Mouse (Mus musculus) liver, adult 2 months (tissue): ENCODE measurements around the gene Slc13a2. TPM values are rescaled to one million over a fixed set of nuclear protein-coding genes. Genes with fewer than 3 reads are reported as not detected.
A peak's percentile ranks its signal among the peaks of the same experiment; 100 is the strongest.

Source experiments
- DNase-seq: peaks from one replicate; pipeline ENCODE4 v3.0.0-alpha.2; 2011; ENCODE audit warnings: low read depth, low spot score; ENCODE audit errors: extremely low read depth
- H3K27ac ChIP-seq: fragments of 200-500 bp; replicated peaks from 2 replicates; pipeline ENCODE4 v1.5.1; 2012; ENCODE audit warnings: low read depth, mild to moderate bottlenecking, control low read depth, inconsistent platforms, low read length; ENCODE audit not compliant: insufficient read depth
- H3K27me3 ChIP-seq: fragments of 200-500 bp; 2 replicates; pipeline ENCODE4 v1.6.1; 2012; ENCODE audit warnings: mild to moderate bottlenecking, moderate library complexity, low read length, inconsistent platforms; ENCODE audit not compliant: control insufficient read depth, insufficient read depth
- H3K36me3 ChIP-seq: fragments of 200-500 bp; 2 replicates; pipeline ENCODE4 v1.6.1; 2012; ENCODE audit warnings: low read length, inconsistent platforms; ENCODE audit not compliant: control insufficient read depth, insufficient read depth
- H3K4me1 ChIP-seq: fragments of 200-500 bp; 2 replicates; pipeline ENCODE4 v1.6.1; 2011; ENCODE audit warnings: low read length; ENCODE audit not compliant: control insufficient read depth, insufficient read depth
- H3K4me3 ChIP-seq: fragments of 200-500 bp; 2 replicates; pipeline ENCODE4 v1.5.1; 2011; ENCODE audit warnings: low read depth, mild to moderate bottlenecking, control low read depth, low read length, moderate library complexity; ENCODE audit not compliant: insufficient read depth
- H3K79me2 ChIP-seq: fragments of 200-500 bp; 2 replicates; pipeline ENCODE4 v1.6.1; 2012; ENCODE audit warnings: inconsistent platforms, mild to moderate bottlenecking, low read length, moderate library complexity; ENCODE audit not compliant: control insufficient read depth, insufficient read depth
- H3K9ac ChIP-seq: fragments of 200-500 bp; 2 replicates; pipeline ENCODE4 v1.6.1; 2012; ENCODE audit warnings: low read depth, mild to moderate bottlenecking, control low read depth, inconsistent platforms, low read length
- CTCF ChIP-seq: fragments of 200-500 bp; IDR thresholded peaks from 2 replicates; pipeline ENCODE4 v1.5.1; 2011; ENCODE audit warnings: low read depth, low read length, control low read depth
- POLR2A ChIP-seq: fragments of 200-500 bp; IDR thresholded peaks from 2 replicates; pipeline ENCODE4 v1.6.1; 2011; ENCODE audit warnings: low read length, control low read depth; ENCODE audit not compliant: insufficient read depth; ENCODE audit errors: extremely low read depth
- WGBS: fragments of 180-500 bp; shearing (Covaris S2); methylation state at CpG from one replicate; pipeline ENCODE4 v1.1.7; 2018; 5-methylcytosine and 5-hydroxymethylcytosine counted together
- polyA plus RNA-seq: library from polyadenylated mRNA; depleted of rRNA; stranded (reverse); fragments of >200 nt; gene quantifications from 2 replicates; pipeline ENCODE4 v1.2.3, GENCODE M21; 2012
- total RNA-seq: library from RNA; depleted of rRNA; stranded (reverse); fragments of >200 nt; gene quantifications from 2 replicates; pipeline ENCODE4 v1.2.3, GENCODE M21; 2014

The Slc13a2 gene
- total and polyA plus RNA-seq, 2 experiments, result 0.65 to 4.7 TPM

DNA sequence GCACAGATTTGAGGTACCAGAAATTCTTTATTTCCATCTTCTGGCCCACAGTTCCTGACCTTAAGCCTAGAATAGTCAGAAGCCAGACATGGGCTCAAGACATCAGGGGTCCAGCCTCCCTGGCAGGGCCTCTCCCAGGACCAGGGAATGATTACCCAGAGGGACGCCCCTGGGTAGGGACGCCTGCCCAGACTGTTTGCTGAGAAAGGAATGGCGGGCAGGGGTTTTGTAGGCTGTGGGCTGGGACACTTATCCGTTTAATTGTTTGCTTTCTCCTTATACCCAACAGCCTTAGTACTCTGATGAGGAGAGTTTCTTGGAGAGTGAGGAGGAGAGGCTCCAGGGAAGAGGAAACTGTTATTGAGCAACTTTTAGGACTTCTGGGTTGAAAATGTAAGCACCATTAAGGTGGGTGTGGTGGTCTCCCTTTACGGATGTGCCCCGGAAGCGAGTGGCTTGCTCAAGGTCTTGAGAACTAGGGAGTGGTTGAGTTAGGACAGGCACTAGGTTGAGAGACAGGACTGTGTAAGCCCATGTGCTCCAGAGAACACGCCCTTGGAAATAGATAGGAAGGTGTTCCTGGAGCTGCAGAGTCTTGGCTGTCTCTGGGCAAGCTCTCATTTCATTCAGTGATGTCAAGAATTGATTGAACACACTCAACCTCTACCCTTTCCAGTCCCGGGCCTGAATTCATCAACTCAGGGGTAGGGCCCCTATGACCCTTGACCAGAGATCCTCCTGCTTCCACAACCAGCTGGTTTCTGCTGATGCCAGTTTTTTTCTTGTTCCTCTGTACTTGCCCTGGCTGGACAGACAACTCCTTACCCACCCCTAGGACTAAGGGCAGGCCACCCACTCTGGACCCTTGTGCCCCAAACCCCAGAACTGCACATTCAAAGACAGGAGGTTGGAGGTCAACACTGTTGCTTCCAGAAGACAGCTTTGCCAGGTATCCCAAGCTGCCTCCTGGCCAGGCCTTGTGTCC, 13.5 kb downstream of the Slc13a2 start:
- no peak for TF ChIP-seq CTCF
- Histone ChIP-seq H3K36me3 (no peaks in the 10 kb centered on the region), H3K27ac (peak overlapping the region; percentile 25), H3K79me2 (no peaks in the 10 kb centered on the region), H3K4me1 (peaks cover 30% of the 10 kb centered on the region), H3K9ac (no peak overlapping the region), H3K4me3 (no peak overlapping the region), H3K27me3 (no peaks in the 10 kb centered on the region)
- peak; percentile 90 for DNase-seq
- 68% methylated on average over 9 of the region's 9 CpGs for WGBS

DNA sequence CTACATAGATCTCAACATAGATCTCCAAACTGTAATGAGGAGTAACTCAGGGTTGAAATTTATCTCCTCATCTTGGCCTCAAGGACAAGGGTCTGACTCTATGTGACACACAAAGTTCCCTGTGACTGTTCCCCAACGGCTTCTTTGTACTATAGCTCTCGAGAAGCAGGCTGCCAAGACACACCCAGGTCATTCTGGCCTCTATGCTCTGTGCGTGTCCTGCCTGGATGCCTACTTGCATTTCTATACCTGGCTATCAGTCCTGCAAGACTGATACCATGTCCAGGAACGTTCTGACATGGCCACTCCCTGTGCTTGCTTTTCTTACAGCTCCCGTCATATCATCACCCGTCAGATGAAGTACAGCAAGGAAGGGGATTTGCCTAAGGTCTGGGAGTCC, 20.0 kb downstream of the Slc13a2 start:
- Histone ChIP-seq H3K79me2 (no peaks in the 10 kb centered on the region), H3K4me3 (no peak overlapping the region), H3K4me1 (peaks cover 13% of the 10 kb centered on the region), H3K36me3 (no peaks in the 10 kb centered on the region), H3K27ac (no peak overlapping the region), H3K9ac (no peak overlapping the region), H3K27me3 (no peaks in the 10 kb centered on the region)
- no peak for DNase-seq
- no peak for TF ChIP-seq CTCF
- TF ChIP-seq POLR2A, result no peak
- WGBS, result 85% methylated on average over 6 of the region's 6 CpGs

DNA sequence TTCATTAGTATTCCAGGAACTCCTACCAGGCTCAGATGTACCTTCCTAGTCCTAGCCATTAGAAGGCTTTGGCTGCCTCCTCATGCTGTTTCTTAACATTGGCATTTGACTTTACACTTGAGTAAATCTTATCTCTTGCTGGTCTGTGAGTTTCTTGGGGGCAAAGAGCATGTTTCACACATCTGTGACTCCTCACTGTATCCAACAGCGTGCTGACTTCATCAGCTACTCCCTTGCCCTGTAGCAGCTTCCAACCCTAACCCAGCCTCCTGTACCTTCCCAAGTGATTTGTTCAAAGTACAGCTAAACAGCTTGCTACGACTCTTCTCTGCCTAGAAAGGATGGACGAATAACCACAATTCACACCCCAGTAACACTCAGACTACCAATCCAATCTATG, 20.5 kb downstream of the Slc13a2 start:
- H3K4me1 ChIP-seq, result peaks cover 10% of the 10 kb centered on the region
- H3K79me2 ChIP-seq, result no peaks in the 10 kb centered on the region
- 86% methylated on average over 3 of the region's 3 CpGs for WGBS
- no peak for DNase-seq
- no peaks in the 10 kb centered on the region for H3K27me3 ChIP-seq
- no peak overlapping the region for H3K4me3 ChIP-seq
- TF ChIP-seq POLR2A, result no peak
- TF ChIP-seq CTCF, result no peak
- no peaks in the 10 kb centered on the region for H3K36me3 ChIP-seq
- no peak overlapping the region for H3K27ac ChIP-seq
- H3K9ac ChIP-seq, result no peak overlapping the region

DNA sequence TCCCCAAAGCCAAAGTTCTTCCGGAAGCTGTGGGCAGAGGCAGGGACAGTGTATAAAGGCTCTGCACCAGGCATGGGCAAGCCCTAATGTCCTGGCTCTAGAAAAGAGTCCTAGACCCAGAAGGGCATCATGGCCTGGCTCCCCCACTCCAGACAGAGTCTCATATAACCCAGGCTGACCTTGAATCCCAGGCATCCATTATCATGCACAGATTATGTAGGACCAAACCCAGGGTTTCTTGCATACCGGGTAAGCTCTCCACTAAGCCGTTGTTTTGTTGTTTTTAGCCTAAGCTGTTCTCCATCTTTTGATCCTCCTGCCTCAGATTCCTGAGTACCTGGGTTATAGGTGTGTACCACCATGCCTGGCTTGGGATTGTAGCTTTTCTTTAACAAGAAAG, 21.1 kb downstream of the Slc13a2 start:
- Histone ChIP-seq H3K36me3 (no peaks in the 10 kb centered on the region), H3K27ac (no peak overlapping the region), H3K4me3 (no peak overlapping the region), H3K9ac (no peak overlapping the region), H3K4me1 (peaks cover 10% of the 10 kb centered on the region), H3K79me2 (no peaks in the 10 kb centered on the region), H3K27me3 (no peaks in the 10 kb centered on the region)
- TF ChIP-seq CTCF, result no peak
- no peak for TF ChIP-seq POLR2A
- 65% methylated on average over 3 of the region's 3 CpGs for WGBS
- DNase-seq, result no peak

DNA sequence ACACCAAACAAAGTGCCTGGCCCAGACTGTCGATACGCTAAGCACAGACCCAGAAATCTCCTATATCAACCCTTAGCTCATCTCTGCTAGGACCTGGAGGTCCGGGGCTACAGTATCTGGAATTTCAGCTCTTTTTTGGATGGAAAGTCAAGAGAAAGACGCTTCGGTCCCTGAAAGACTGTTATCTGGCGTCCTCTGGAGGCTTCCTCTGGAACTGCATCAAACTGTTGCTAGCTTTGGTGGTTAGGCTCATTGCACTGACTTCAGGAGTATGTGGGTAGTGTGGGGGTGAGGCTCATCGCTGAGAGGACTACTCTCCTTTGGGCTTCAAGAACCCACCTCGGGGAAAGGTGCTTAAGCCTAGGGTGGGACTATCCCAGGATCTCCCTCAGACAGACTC, 22.3 kb downstream of the Slc13a2 start:
- Histone ChIP-seq H3K4me1 (peaks cover 10% of the 10 kb centered on the region), H3K27ac (no peak overlapping the region), H3K79me2 (no peaks in the 10 kb centered on the region), H3K9ac (no peak overlapping the region), H3K27me3 (no peaks in the 10 kb centered on the region), H3K4me3 (no peak overlapping the region), H3K36me3 (no peaks in the 10 kb centered on the region)
- peak; percentile 43 for DNase-seq
- WGBS, result 29% methylated on average over 8 of the region's 8 CpGs
- no peak for TF ChIP-seq POLR2A
- TF ChIP-seq CTCF, result peak; percentile 72

DNA sequence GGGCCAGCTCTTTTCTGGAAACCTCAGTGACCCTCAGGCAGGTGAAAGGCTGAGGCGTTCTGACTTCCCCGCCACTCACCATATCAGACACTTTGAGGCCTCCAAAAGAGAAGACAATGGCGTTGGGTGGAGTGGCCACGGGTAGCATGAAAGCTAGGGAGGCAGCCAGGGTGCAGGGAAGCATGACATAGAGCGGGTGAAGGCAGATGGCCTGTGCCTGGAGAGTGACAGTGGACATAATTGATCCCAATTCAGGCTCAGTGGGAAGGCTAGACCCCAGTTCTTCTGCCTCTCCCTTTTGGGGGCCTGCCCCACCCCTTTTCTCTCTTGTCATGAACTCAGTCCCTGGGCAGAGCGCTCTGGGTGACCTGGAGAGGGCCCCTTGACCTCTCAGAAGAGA, 23.8 kb downstream of the Slc13a2 start:
- 96% methylated on average over 6 of the region's 6 CpGs for WGBS
- Histone ChIP-seq H3K4me3 (no peak overlapping the region), H3K27ac (no peak overlapping the region)

More for the DNA sequence above, 23.8 kb downstream of the Slc13a2 start:
- Histone ChIP-seq H3K4me1 (peaks cover 10% of the 10 kb centered on the region), H3K36me3 (no peaks in the 10 kb centered on the region), H3K79me2 (no peaks in the 10 kb centered on the region), H3K9ac (no peak overlapping the region), H3K27me3 (no peaks in the 10 kb centered on the region)
- TF ChIP-seq CTCF (no peak), POLR2A (no peak)
- no peak for DNase-seq
